Mouse (Mus musculus): ENCODE data around the gene Trim28. TPM values are rescaled to one million over a fixed set of nuclear protein-coding genes. Genes with fewer than 3 reads are reported as not detected.

Trim28 gene
- total and polyA plus RNA-seq, 3 experiments = 104 to 1,160 (median 702) TPM

DNA sequence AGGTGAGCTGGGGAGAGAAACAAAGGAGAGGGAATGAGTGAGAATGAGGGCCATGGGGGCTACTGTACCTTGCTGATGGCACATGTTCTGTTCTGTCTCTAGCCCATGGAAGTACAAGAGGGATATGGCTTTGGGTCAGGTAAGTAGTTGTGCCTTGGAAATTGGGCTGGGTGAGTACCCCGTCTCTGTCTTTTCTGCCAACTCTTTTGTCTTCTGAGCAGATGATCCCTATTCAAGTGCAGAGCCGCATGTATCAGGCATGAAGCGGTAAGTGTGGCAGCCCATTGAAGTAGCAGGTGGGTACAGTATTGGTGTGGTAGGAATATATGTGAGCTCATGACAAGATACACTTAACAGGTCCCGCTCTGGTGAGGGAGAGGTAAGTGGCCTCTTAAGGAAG is 30.1 kb downstream of the Trim28 start:
- Histone ChIP-seq H3K4me1 (ENCODE audit: control insufficient read depth in 1 of 2, insufficient read depth in 2 of 2, low read length in 2 of 2) (peaks cover 2 to 27% of the 10 kb centered on the region in 2 experiments; a peak in 3 of 4 replicates), H3K79me2 (ENCODE audit: control insufficient read depth, insufficient read depth, low read length, poor library complexity) (peaks cover 34% of the 10 kb centered on the region)
- TF ChIP-seq HCFC1 (IDR thresholded peaks at IDR 0.05; ENCODE audit: low read depth, low read length) (no peak), MXI1 (IDR thresholded peaks at IDR 0.05; ENCODE audit: low read depth, low read length) (no peak), ZMIZ1 (IDR thresholded peaks at IDR 0.05; ENCODE audit: low read depth, low read length) (no peak), TBP (IDR thresholded peaks at IDR 0.05; ENCODE audit: low read depth, low read length) (no peak), TAL1 (IDR thresholded peaks at IDR 0.05; ENCODE audit: low read length) (no peak), GABPA (IDR thresholded peaks at IDR 0.05; ENCODE audit: low read depth, low read length) (no peak), NELFE (IDR thresholded peaks at IDR 0.05; ENCODE audit: low read depth, low read length) (no peak), E2F4 (IDR thresholded peaks at IDR 0.05; ENCODE audit: borderline replicate concordance, low read depth, low read length) (no peak), JUND (IDR thresholded peaks at IDR 0.05; ENCODE audit: low read depth, low read length) (no peak), CHD1 (IDR thresholded peaks at IDR 0.05; ENCODE audit: low read depth, low read length) (no peak), USF1 (IDR thresholded peaks at IDR 0.05; ENCODE audit: low read depth, low read length) (no peak), RCOR1 (IDR thresholded peaks at IDR 0.05; ENCODE audit: low read depth, low read length) (no peak), ZKSCAN1 (IDR thresholded peaks at IDR 0.05; ENCODE audit: low read depth, low read length) (no peak), SIN3A (IDR thresholded peaks at IDR 0.05; ENCODE audit: low read length) (no peak), ETS1 (IDR thresholded peaks at IDR 0.05; ENCODE audit: low read depth, low read length) (no peak), ZC3H11A (IDR thresholded peaks at IDR 0.05; ENCODE audit: low read depth, low read length) (no peak), MAZ (IDR thresholded peaks at IDR 0.05; ENCODE audit: low read depth, low read length) (no peak)

DNA sequence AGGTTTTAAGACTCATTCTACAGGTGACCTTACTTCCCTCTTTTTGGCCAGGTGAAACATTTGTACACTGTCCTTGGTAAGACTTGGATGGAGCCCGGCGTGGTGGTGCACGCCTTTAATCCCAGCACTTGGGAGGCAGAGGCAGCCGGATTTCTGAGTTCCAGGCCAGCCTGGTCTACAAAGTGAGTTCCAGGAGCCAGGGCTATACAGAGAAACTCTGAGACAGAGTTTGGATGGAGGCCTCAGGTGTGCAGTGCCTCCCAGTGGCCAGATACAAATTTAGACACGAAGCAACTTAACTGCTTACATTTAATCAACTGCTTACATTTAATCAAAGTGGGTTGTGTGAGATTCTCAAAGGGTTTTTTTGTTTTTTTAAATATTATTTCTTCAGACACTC is 32.2 kb downstream of the Trim28 start:
- Histone ChIP-seq H3K4me3 (ENCODE audit: control insufficient read depth in 1 of 2, insufficient read depth in 1 of 2, low read depth in 2 of 2, low read length in 2 of 2) (no peak overlapping the region), H3K27me3 (ENCODE audit: control insufficient read depth in 1 of 2, insufficient read depth in 2 of 2, low read length in 2 of 2) (no peaks in the 10 kb centered on the region), H3K79me2 (ENCODE audit: control insufficient read depth, insufficient read depth, low read length, poor library complexity) (peaks cover 20% of the 10 kb centered on the region), H3K9me3 (replicated peaks; ENCODE audit: insufficient read depth, low read length) (no peaks in the 10 kb centered on the region), H3K9ac (ENCODE audit: control insufficient read depth, low read depth, low read length, poor library complexity, severe bottlenecking) (no peak overlapping the region), H3K27ac (ENCODE audit: control insufficient read depth, low read depth, low read length) (no peak overlapping the region), H3K36me3 (ENCODE audit: control insufficient read depth in 1 of 2, insufficient read depth in 2 of 2, low read length in 2 of 2) (peaks cover 18 to 27% of the 10 kb centered on the region in 2 experiments), H3K4me1 (ENCODE audit: control insufficient read depth in 1 of 2, insufficient read depth in 2 of 2, low read length in 2 of 2) (peaks cover 0 to 25% of the 10 kb centered on the region in 2 experiments; a peak in 1 of 4 replicates)
- DNase-seq (ENCODE audit: low read depth, low spot score) = peak; percentile 56
- TF ChIP-seq ZMIZ1 (IDR thresholded peaks at IDR 0.05; ENCODE audit: low read depth, low read length) (0 out of 2 replicates have a peak, but pooled peaks have one; percentile 13), USF2 (IDR thresholded peaks at IDR 0.05; ENCODE audit: borderline replicate concordance in 1 of 2, insufficient read depth in 1 of 2, low read depth in 1 of 2, low read length in 2 of 2) (no peak), RAD21 (IDR thresholded peaks at IDR 0.05; ENCODE audit: low read depth, low read length) (peak; percentile 9), TCF12 (IDR thresholded peaks at IDR 0.05; ENCODE audit: low read depth, low read length) (no peak), CTCF (IDR thresholded peaks at IDR 0.05 in 2 of 3, conservative IDR thresholded peaks at IDR 0.05 in 1 of 3; ENCODE audit: control insufficient read depth in 1 of 3, insufficient read depth in 1 of 3, low read depth in 2 of 3, low read length in 3 of 3, poor library complexity in 1 of 3, severe bottlenecking in 1 of 3) (peak; percentile 39 to 54 (median 50)), POLR2AphosphoS2 (IDR thresholded peaks at IDR 0.05; ENCODE audit: low read length) (0 out of 2 replicates have a peak, but pooled peaks have one; percentile 16)

More for the DNA sequence above, 30.1 kb downstream of the Trim28 start:
- Histone ChIP-seq H3K27me3 (ENCODE audit: control insufficient read depth in 1 of 2, insufficient read depth in 2 of 2, low read length in 2 of 2) (no peaks in the 10 kb centered on the region), H3K27ac (ENCODE audit: control insufficient read depth, low read depth, low read length) (no peak overlapping the region), H3K9me3 (replicated peaks; ENCODE audit: insufficient read depth, low read length) (no peaks in the 10 kb centered on the region), H3K4me3 (ENCODE audit: control insufficient read depth in 1 of 2, insufficient read depth in 1 of 2, low read depth in 2 of 2, low read length in 2 of 2) (no peak overlapping the region), H3K36me3 (ENCODE audit: control insufficient read depth in 1 of 2, insufficient read depth in 2 of 2, low read length in 2 of 2) (peaks cover 18 to 32% of the 10 kb centered on the region in 2 experiments), H3K9ac (ENCODE audit: control insufficient read depth, low read depth, low read length, poor library complexity, severe bottlenecking) (no peak overlapping the region)
- no peak for DNase-seq (ENCODE audit: low read depth, low spot score)

All from MEL (cell line).